Mouse (Mus musculus) testis, adult 2 months (tissue): ENCODE results near the gene Kif3a. TPM values are rescaled to one million over a fixed set of nuclear protein-coding genes. Genes with fewer than 3 reads are reported as not detected.

Experiments
- H3K27ac ChIP-seq: fragments of 200-500 bp; 2 replicates; pipeline ENCODE4 v1.5.1; 2012; ENCODE audit warnings: low read depth, low read length; ENCODE audit not compliant: control insufficient read depth, insufficient read depth
- H3K27me3 ChIP-seq: fragments of 200-500 bp; 2 replicates; pipeline ENCODE4 v1.6.1; 2012; ENCODE audit warnings: mild to moderate bottlenecking, low read length, moderate library complexity; ENCODE audit not compliant: control insufficient read depth, insufficient read depth
- H3K36me3 ChIP-seq: fragments of 200-500 bp; 2 replicates; pipeline ENCODE4 v1.6.1; 2012; ENCODE audit warnings: mild to moderate bottlenecking, low read length; ENCODE audit not compliant: control insufficient read depth, insufficient read depth
- H3K4me1 ChIP-seq: fragments of 200-500 bp; 2 replicates; pipeline ENCODE4 v1.6.1; 2012; ENCODE audit warnings: low read length; ENCODE audit not compliant: control insufficient read depth, insufficient read depth
- H3K4me3 ChIP-seq: fragments of 200-500 bp; 2 replicates; pipeline ENCODE4 v1.5.1; 2012; ENCODE audit warnings: low read depth, mild to moderate bottlenecking, low read length, moderate library complexity, mixed read lengths; ENCODE audit not compliant: control insufficient read depth
- CTCF ChIP-seq: fragments of 200-500 bp; IDR thresholded peaks from 2 replicates; pipeline ENCODE4 v1.5.1; 2012; ENCODE audit warnings: low read depth, mild to moderate bottlenecking, inconsistent platforms, low read length, moderate library complexity; ENCODE audit not compliant: control insufficient read depth, insufficient read depth, insufficient replicate concordance
- POLR2A ChIP-seq: fragments of 200-500 bp; IDR thresholded peaks from 2 replicates; pipeline ENCODE4 v1.6.1; 2012; ENCODE audit warnings: low read depth, mild to moderate bottlenecking, inconsistent platforms, low read length, moderate library complexity; ENCODE audit not compliant: control insufficient read depth
- polyA plus RNA-seq: library from polyadenylated mRNA; depleted of rRNA; stranded (reverse); fragments of >200 nt; gene quantifications from 2 replicates; pipeline ENCODE4 v1.2.3, GENCODE M21; 2012

The Kif3a gene
- polyA plus RNA-seq, 1 experiment = 31.0 TPM

GRCm38 (mm10) chr11:53522362-53522761 lies 44.8 kb upstream of the Kif3a start:
- H3K27me3 ChIP-seq = no peaks in the 10 kb centered on the region
- TF ChIP-seq CTCF = no peak
- no peak for TF ChIP-seq POLR2A
- H3K4me1 ChIP-seq = peaks cover 18% of the 10 kb centered on the region
- no peak overlapping the region for H3K27ac ChIP-seq
- no peaks in the 10 kb centered on the region for H3K36me3 ChIP-seq
- H3K4me3 ChIP-seq = no peak overlapping the region

- H3K27me3 ChIP-seq = no peaks in the 10 kb centered on the region
- H3K4me3 ChIP-seq = no peak overlapping the region
- H3K4me1 ChIP-seq = peaks cover 18% of the 10 kb centered on the region
Observed at GRCm38 (mm10) chr11:53522930-53523329, 44.2 kb upstream of the Kif3a start.

GRCm38 (mm10) chr11:53523545-53524405 lies 43.4 kb upstream of the Kif3a start:
- no peak overlapping the region for H3K4me3 ChIP-seq
- no peaks in the 10 kb centered on the region for H3K27me3 ChIP-seq
- H3K36me3 ChIP-seq = no peaks in the 10 kb centered on the region
- TF ChIP-seq CTCF (no peak), POLR2A (no peak)
- H3K27ac ChIP-seq = no peak overlapping the region
- H3K4me1 ChIP-seq = peaks cover 18% of the 10 kb centered on the region

More at GRCm38 (mm10) chr11:53522930-53523329, 44.2 kb upstream of the Kif3a start:
- no peak for TF ChIP-seq POLR2A
- no peak for TF ChIP-seq CTCF
- Histone ChIP-seq H3K27ac (no peak overlapping the region), H3K36me3 (no peaks in the 10 kb centered on the region)

- no peaks in the 10 kb centered on the region for H3K36me3 ChIP-seq
- H3K4me3 ChIP-seq = no peak overlapping the region
- no peak overlapping the region for H3K27ac ChIP-seq
- TF ChIP-seq CTCF (peak; percentile 58; the same call in 1 of the 2 replicates), POLR2A (no peak)
- peaks cover 18% of the 10 kb centered on the region for H3K4me1 ChIP-seq
- no peaks in the 10 kb centered on the region for H3K27me3 ChIP-seq
Observed at GRCm38 (mm10) chr11:53524905-53525304, 42.3 kb upstream of the Kif3a start.

- Histone ChIP-seq H3K4me3 (no peak overlapping the region), H3K4me1 (peaks cover 14% of the 10 kb centered on the region), H3K36me3 (no peaks in the 10 kb centered on the region), H3K27ac (no peak overlapping the region), H3K27me3 (no peaks in the 10 kb centered on the region)
- no peak for TF ChIP-seq CTCF
- TF ChIP-seq POLR2A = no peak
Observed at GRCm38 (mm10) chr11:53525461-53525860, 41.7 kb upstream of the Kif3a start.

GRCm38 (mm10) chr11:53528397-53529252 lies 38.6 kb upstream of the Kif3a start:
- TF ChIP-seq CTCF (no peak), POLR2A (no peak)
- Histone ChIP-seq H3K27me3 (no peaks in the 10 kb centered on the region), H3K27ac (no peak overlapping the region)

GRCm38 (mm10) chr11:53529253-53529557 lies 38.0 kb upstream of the Kif3a start:
- Histone ChIP-seq H3K27me3 (no peaks in the 10 kb centered on the region), H3K4me1 (peaks cover 14% of the 10 kb centered on the region), H3K27ac (no peak overlapping the region), H3K4me3 (no peak overlapping the region), H3K36me3 (no peaks in the 10 kb centered on the region)
- no peak for TF ChIP-seq POLR2A
- TF ChIP-seq CTCF = no peak

More at GRCm38 (mm10) chr11:53528397-53529252, 38.6 kb upstream of the Kif3a start:
- Histone ChIP-seq H3K4me3 (no peak overlapping the region), H3K36me3 (no peaks in the 10 kb centered on the region), H3K4me1 (peaks cover 14% of the 10 kb centered on the region)
